Mouse (Mus musculus): ENCODE data around the gene Tmem108. TPM values are rescaled to one million over a fixed set of nuclear protein-coding genes. Genes with fewer than 3 reads are reported as not detected.

Tmem108 gene
- polyA plus RNA-seq, 1 experiment: 6.1 TPM

- no peak for TF ChIP-seq CTCF (IDR thresholded peaks at IDR 0.05; ENCODE audit: borderline replicate concordance, control insufficient read depth, extremely low read depth, insufficient read depth, low read length, poor library complexity)
- no peak for TF ChIP-seq POLR2A (IDR thresholded peaks at IDR 0.05; ENCODE audit: control insufficient read depth, extremely low read depth, insufficient read depth, low read length, poor library complexity)
- Histone ChIP-seq H3K27me3 (ENCODE audit: control insufficient read depth, insufficient read depth, low read length) (no peaks in the 10 kb centered on the region), H3K4me1 (replicated peaks; ENCODE audit: control insufficient read depth, insufficient read depth, low read length) (peaks cover under 1% of the 10 kb centered on the region), H3K27ac (ENCODE audit: control insufficient read depth, insufficient read depth, low read length) (no peak overlapping the region), H3K4me3 (ENCODE audit: control insufficient read depth, insufficient read depth, low read length) (no peak overlapping the region), H3K36me3 (ENCODE audit: control insufficient read depth, insufficient read depth, low read length) (no peaks in the 10 kb centered on the region)
- 96% methylated on average over 11 of the region's 11 CpGs for WGBS
- no peak for DNase-seq
Observed at GRCm38 (mm10) chr9:103495391-103495790, 266.2 kb downstream of the Tmem108 start.

GRCm38 (mm10) chr9:103494346-103495020 lies 267.2 kb downstream of the Tmem108 start:
- no peak for DNase-seq
- Histone ChIP-seq H3K36me3 (ENCODE audit: control insufficient read depth, insufficient read depth, low read length) (no peaks in the 10 kb centered on the region), H3K27me3 (ENCODE audit: control insufficient read depth, insufficient read depth, low read length) (no peaks in the 10 kb centered on the region), H3K4me3 (ENCODE audit: control insufficient read depth, insufficient read depth, low read length) (no peak overlapping the region), H3K4me1 (replicated peaks; ENCODE audit: control insufficient read depth, insufficient read depth, low read length) (peaks cover 8% of the 10 kb centered on the region), H3K27ac (ENCODE audit: control insufficient read depth, insufficient read depth, low read length) (no peak overlapping the region)
- 68% methylated on average over 7 of the region's 7 CpGs for WGBS
- TF ChIP-seq CTCF (IDR thresholded peaks at IDR 0.05; ENCODE audit: borderline replicate concordance, control insufficient read depth, extremely low read depth, insufficient read depth, low read length, poor library complexity) (no peak), POLR2A (IDR thresholded peaks at IDR 0.05; ENCODE audit: control insufficient read depth, extremely low read depth, insufficient read depth, low read length, poor library complexity) (no peak)

- no peak for DNase-seq
- Histone ChIP-seq H3K27me3 (ENCODE audit: control insufficient read depth, insufficient read depth, low read length) (no peaks in the 10 kb centered on the region), H3K4me3 (ENCODE audit: control insufficient read depth, insufficient read depth, low read length) (no peak overlapping the region), H3K27ac (ENCODE audit: control insufficient read depth, insufficient read depth, low read length) (no peak overlapping the region), H3K4me1 (replicated peaks; ENCODE audit: control insufficient read depth, insufficient read depth, low read length) (peaks cover 29% of the 10 kb centered on the region), H3K36me3 (ENCODE audit: control insufficient read depth, insufficient read depth, low read length) (no peaks in the 10 kb centered on the region)
- 87% methylated on average over 8 of the region's 8 CpGs for WGBS
- TF ChIP-seq CTCF (IDR thresholded peaks at IDR 0.05; ENCODE audit: borderline replicate concordance, control insufficient read depth, extremely low read depth, insufficient read depth, low read length, poor library complexity) (no peak), POLR2A (IDR thresholded peaks at IDR 0.05; ENCODE audit: control insufficient read depth, extremely low read depth, insufficient read depth, low read length, poor library complexity) (no peak)
Observed at GRCm38 (mm10) chr9:103491985-103492384, 269.7 kb downstream of the Tmem108 start.

GRCm38 (mm10) chr9:103490439-103490838 lies 271.2 kb downstream of the Tmem108 start:
- DNase-seq: peak; percentile 82
- no peak overlapping the region for H3K4me3 ChIP-seq (ENCODE audit: control insufficient read depth, insufficient read depth, low read length)

GRCm38 (mm10) chr9:103489883-103490282 lies 271.8 kb downstream of the Tmem108 start:
- no peaks in the 10 kb centered on the region for H3K27me3 ChIP-seq (ENCODE audit: control insufficient read depth, insufficient read depth, low read length)
- H3K4me1 ChIP-seq (replicated peaks; ENCODE audit: control insufficient read depth, insufficient read depth, low read length): peaks cover 47% of the 10 kb centered on the region
- no peaks in the 10 kb centered on the region for H3K36me3 ChIP-seq (ENCODE audit: control insufficient read depth, insufficient read depth, low read length)
- WGBS: 9% methylated on average over 4 of the region's 4 CpGs
- no peak for TF ChIP-seq CTCF (IDR thresholded peaks at IDR 0.05; ENCODE audit: borderline replicate concordance, control insufficient read depth, extremely low read depth, insufficient read depth, low read length, poor library complexity)
- TF ChIP-seq POLR2A (IDR thresholded peaks at IDR 0.05; ENCODE audit: control insufficient read depth, extremely low read depth, insufficient read depth, low read length, poor library complexity): no peak
- peak overlapping the region; percentile 50; the same call in 1 of the 2 replicates for H3K27ac ChIP-seq (ENCODE audit: control insufficient read depth, insufficient read depth, low read length)
- peak; percentile 51 for DNase-seq
- peak overlapping the region; percentile 12; the same call in 1 of the 2 replicates for H3K4me3 ChIP-seq (ENCODE audit: control insufficient read depth, insufficient read depth, low read length)

More at GRCm38 (mm10) chr9:103490439-103490838, 271.2 kb downstream of the Tmem108 start:
- peaks cover 42% of the 10 kb centered on the region for H3K4me1 ChIP-seq (replicated peaks; ENCODE audit: control insufficient read depth, insufficient read depth, low read length)
- WGBS: 38% methylated on average over 2 of the region's 2 CpGs
- H3K27me3 ChIP-seq (ENCODE audit: control insufficient read depth, insufficient read depth, low read length): no peaks in the 10 kb centered on the region
- no peaks in the 10 kb centered on the region for H3K36me3 ChIP-seq (ENCODE audit: control insufficient read depth, insufficient read depth, low read length)
- peak; percentile 94 for TF ChIP-seq CTCF (IDR thresholded peaks at IDR 0.05; ENCODE audit: borderline replicate concordance, control insufficient read depth, extremely low read depth, insufficient read depth, low read length, poor library complexity)
- TF ChIP-seq POLR2A (IDR thresholded peaks at IDR 0.05; ENCODE audit: control insufficient read depth, extremely low read depth, insufficient read depth, low read length, poor library complexity): no peak
- H3K27ac ChIP-seq (ENCODE audit: control insufficient read depth, insufficient read depth, low read length): no peak overlapping the region

GRCm38 (mm10) chr9:103489096-103489495 lies 272.5 kb downstream of the Tmem108 start:
- no peaks in the 10 kb centered on the region for H3K36me3 ChIP-seq (ENCODE audit: control insufficient read depth, insufficient read depth, low read length)
- 16% methylated on average over 7 of the region's 7 CpGs for WGBS
- peaks cover 48% of the 10 kb centered on the region for H3K4me1 ChIP-seq (replicated peaks; ENCODE audit: control insufficient read depth, insufficient read depth, low read length)
- H3K27me3 ChIP-seq (ENCODE audit: control insufficient read depth, insufficient read depth, low read length): no peaks in the 10 kb centered on the region
- peak; percentile 55 for DNase-seq
- peak overlapping the region; percentile 66 for H3K27ac ChIP-seq (ENCODE audit: control insufficient read depth, insufficient read depth, low read length)
- TF ChIP-seq CTCF (IDR thresholded peaks at IDR 0.05; ENCODE audit: borderline replicate concordance, control insufficient read depth, extremely low read depth, insufficient read depth, low read length, poor library complexity) (no peak), POLR2A (IDR thresholded peaks at IDR 0.05; ENCODE audit: control insufficient read depth, extremely low read depth, insufficient read depth, low read length, poor library complexity) (peak; percentile 41; the same call in 1 of the 2 replicates)
- H3K4me3 ChIP-seq (ENCODE audit: control insufficient read depth, insufficient read depth, low read length): peak overlapping the region; percentile 46

Measured in thymus, adult 2 months (tissue).